Mouse (Mus musculus) kidney, embryonic 15.5 days (tissue): Measurements from ENCODE around the gene Mrtfb. TPM values are rescaled to one million over a fixed set of nuclear protein-coding genes. Genes with fewer than 3 reads are reported as not detected.
A peak's percentile ranks its signal among the peaks of the same experiment; 100 is the strongest.

Experiments used
- ATAC-seq: fragments of 200-750 bp; cut with Nextera tagmentation; replicated peaks from 2 replicates; pipeline ENCODE4 v1.8.0; 2017; ENCODE audit warnings: moderate TSS enrichment; ENCODE audit not compliant: low FRiP score
- H3K27ac ChIP-seq: fragments of 300-500 bp; sonication (generic); 2 replicates; pipeline ENCODE4 v1.5.1; 2015; ENCODE audit warnings: mild to moderate bottlenecking, inconsistent platforms
- H3K27me3 ChIP-seq: fragments of 300-500 bp; sonication (generic); 2 replicates; pipeline ENCODE4 v1.6.1; 2015; ENCODE audit warnings: inconsistent platforms
- H3K36me3 ChIP-seq: fragments of 300-500 bp; sonication (generic); 2 replicates; pipeline ENCODE4 v1.6.1; 2015; ENCODE audit warnings: inconsistent platforms
- H3K4me1 ChIP-seq: fragments of 300-500 bp; sonication (generic); 2 replicates; pipeline ENCODE4 v1.6.1; 2015; ENCODE audit warnings: inconsistent platforms
- H3K4me2 ChIP-seq: fragments of 300-500 bp; sonication (generic); 2 replicates; pipeline ENCODE4 v1.6.1; 2015; ENCODE audit warnings: moderate library complexity, mild to moderate bottlenecking, inconsistent platforms
- H3K4me3 ChIP-seq: fragments of 300-500 bp; sonication (generic); replicated peaks from 2 replicates; pipeline ENCODE4 v1.5.1; 2015; ENCODE audit warnings: mild to moderate bottlenecking, inconsistent platforms
- H3K9ac ChIP-seq: fragments of 300-500 bp; sonication (generic); 2 replicates; pipeline ENCODE4 v1.6.1; 2015; ENCODE audit warnings: mild to moderate bottlenecking, inconsistent platforms
- H3K9me3 ChIP-seq: fragments of 300-500 bp; sonication (generic); replicated peaks from 2 replicates; pipeline ENCODE4 v1.6.1; 2016; ENCODE audit warnings: inconsistent platforms
- WGBS: fragments of 180-500 bp; shearing (Covaris S2); methylation state at CpG from one replicate; pipeline ENCODE4 v1.1.7; 2015; ENCODE audit warnings: mixed read lengths; 5-methylcytosine and 5-hydroxymethylcytosine counted together
- polyA plus RNA-seq: library from polyadenylated mRNA; unstranded; fragments of >200 nt; fragmentation: Nextera tagmentation; extraction: Ambion mirVana; gene quantifications from 2 replicates; pipeline ENCODE4 v1.2.1, GENCODE M21; 2015

Gene Mrtfb
- polyA plus RNA-seq, 1 experiment from 2014 or later, result 21.2 TPM

GRCm38 (mm10) chr16:13358741-13359140, 102.5 kb downstream of the Mrtfb start:
- H3K9me3 ChIP-seq, result no peaks in the 10 kb centered on the region
- no peaks in the 10 kb centered on the region for H3K36me3 ChIP-seq
- H3K4me2 ChIP-seq, result peak overlapping the region; percentile 57
- 0 out of 2 replicates have a peak, but pooled peaks have one; percentile 23 for ATAC-seq
- H3K4me1 ChIP-seq, result peaks cover 34% of the 10 kb centered on the region
- no peak overlapping the region for H3K9ac ChIP-seq
- no peaks in the 10 kb centered on the region for H3K27me3 ChIP-seq
- peak overlapping the region; percentile 86 for H3K27ac ChIP-seq
- peak overlapping the region; percentile 26; the same call in 1 of the 2 replicates for H3K4me3 ChIP-seq

GRCm38 (mm10) chr16:13359405-13359858, 103.2 kb downstream of the Mrtfb start:
- 49% methylated on average over 9 of the region's 9 CpGs for WGBS
- H3K4me3 ChIP-seq, result no peak overlapping the region
- H3K36me3 ChIP-seq, result no peaks in the 10 kb centered on the region
- no peak overlapping the region for H3K9ac ChIP-seq
- H3K27me3 ChIP-seq, result no peaks in the 10 kb centered on the region
- H3K27ac ChIP-seq, result peak overlapping the region; percentile 86
- H3K4me2 ChIP-seq, result peak overlapping the region; percentile 57
- no peaks in the 10 kb centered on the region for H3K9me3 ChIP-seq
- ATAC-seq, result no peak; the same call in 1 of the 2 replicates
- H3K4me1 ChIP-seq, result peaks cover 27% of the 10 kb centered on the region

GRCm38 (mm10) chr16:13360208-13360607, 103.9 kb downstream of the Mrtfb start:
- Histone ChIP-seq H3K36me3 (no peaks in the 10 kb centered on the region), H3K4me2 (no peak overlapping the region), H3K9ac (no peak overlapping the region), H3K27ac (no peak overlapping the region), H3K4me3 (no peak overlapping the region), H3K4me1 (peaks cover 26% of the 10 kb centered on the region), H3K9me3 (no peaks in the 10 kb centered on the region), H3K27me3 (no peaks in the 10 kb centered on the region)
- ATAC-seq, result no peak

GRCm38 (mm10) chr16:13360835-13361234, 104.6 kb downstream of the Mrtfb start:
- Histone ChIP-seq H3K9me3 (no peaks in the 10 kb centered on the region), H3K9ac (no peak overlapping the region), H3K4me1 (peaks cover 26% of the 10 kb centered on the region), H3K27ac (no peak overlapping the region), H3K4me2 (no peak overlapping the region), H3K27me3 (no peaks in the 10 kb centered on the region), H3K4me3 (no peak overlapping the region), H3K36me3 (no peaks in the 10 kb centered on the region)
- WGBS, result 79% methylated on average over 5 of the region's 5 CpGs
- ATAC-seq, result no peak

- H3K36me3 ChIP-seq, result no peaks in the 10 kb centered on the region
- H3K27me3 ChIP-seq, result no peaks in the 10 kb centered on the region
- ATAC-seq, result no peak
- no peak overlapping the region for H3K4me3 ChIP-seq
- H3K4me1 ChIP-seq, result peaks cover 28% of the 10 kb centered on the region
- no peak overlapping the region for H3K4me2 ChIP-seq
- no peak overlapping the region for H3K9ac ChIP-seq
- H3K27ac ChIP-seq, result no peak overlapping the region
- no peaks in the 10 kb centered on the region for H3K9me3 ChIP-seq
- WGBS, result 75% methylated on average over 5 of the region's 5 CpGs
Measured at GRCm38 (mm10) chr16:13363141-13363540, 106.9 kb downstream of the Mrtfb start.

- H3K4me1 ChIP-seq, result peaks cover 19% of the 10 kb centered on the region
- H3K9me3 ChIP-seq, result no peaks in the 10 kb centered on the region
- no peak overlapping the region for H3K4me2 ChIP-seq
- H3K36me3 ChIP-seq, result 0 out of 2 replicates have a peak, but pooled peaks cover under 1% of the 10 kb centered on the region
- WGBS, result 56% methylated on average over 3 of the region's 3 CpGs
- H3K27me3 ChIP-seq, result no peaks in the 10 kb centered on the region
- no peak for ATAC-seq
- H3K27ac ChIP-seq, result no peak overlapping the region
- no peak overlapping the region for H3K4me3 ChIP-seq
- no peak overlapping the region for H3K9ac ChIP-seq
Measured at GRCm38 (mm10) chr16:13364145-13364544, 107.9 kb downstream of the Mrtfb start.

GRCm38 (mm10) chr16:13366256-13366655, 110.0 kb downstream of the Mrtfb start:
- Histone ChIP-seq H3K4me2 (no peak overlapping the region), H3K4me3 (no peak overlapping the region), H3K36me3 (0 out of 2 replicates have a peak, but pooled peaks cover 3% of the 10 kb centered on the region), H3K27ac (no peak overlapping the region), H3K9me3 (no peaks in the 10 kb centered on the region), H3K27me3 (no peaks in the 10 kb centered on the region), H3K9ac (no peak overlapping the region), H3K4me1 (peaks cover 14% of the 10 kb centered on the region)
- ATAC-seq, result no peak
- 67% methylated on average over 1 of the region's 1 CpGs for WGBS

GRCm38 (mm10) chr16:13366802-13367465, 110.7 kb downstream of the Mrtfb start:
- Histone ChIP-seq H3K27ac (peak overlapping the region; percentile 68), H3K36me3 (0 out of 2 replicates have a peak, but pooled peaks cover 3% of the 10 kb centered on the region), H3K9ac (no peak overlapping the region), H3K4me3 (no peak overlapping the region), H3K4me1 (peaks cover 19% of the 10 kb centered on the region), H3K27me3 (no peaks in the 10 kb centered on the region), H3K4me2 (no peak overlapping the region), H3K9me3 (no peaks in the 10 kb centered on the region)
- ATAC-seq, result no peak
- 33% methylated on average over 4 of the region's 4 CpGs for WGBS

- Histone ChIP-seq H3K4me1 (peaks cover 20% of the 10 kb centered on the region), H3K4me2 (no peak overlapping the region), H3K27me3 (no peaks in the 10 kb centered on the region), H3K36me3 (0 out of 2 replicates have a peak, but pooled peaks cover 3% of the 10 kb centered on the region), H3K9me3 (no peaks in the 10 kb centered on the region), H3K27ac (peak overlapping the region; percentile 68), H3K9ac (no peak overlapping the region), H3K4me3 (no peak overlapping the region)
- WGBS, result 62% methylated on average over 2 of the region's 2 CpGs
- ATAC-seq, result no peak
Measured at GRCm38 (mm10) chr16:13367466-13367856, 111.2 kb downstream of the Mrtfb start.

- WGBS, result 91% methylated on average over 1 of the region's 1 CpGs
- H3K4me3 ChIP-seq, result no peak overlapping the region
- H3K9me3 ChIP-seq, result no peaks in the 10 kb centered on the region
- no peak overlapping the region for H3K9ac ChIP-seq
- 0 out of 2 replicates have a peak, but pooled peaks cover 3% of the 10 kb centered on the region for H3K36me3 ChIP-seq
- peaks cover 20% of the 10 kb centered on the region for H3K4me1 ChIP-seq
- no peak overlapping the region for H3K27ac ChIP-seq
- ATAC-seq, result no peak
- no peaks in the 10 kb centered on the region for H3K27me3 ChIP-seq
- no peak overlapping the region for H3K4me2 ChIP-seq
Measured at GRCm38 (mm10) chr16:13368645-13369044, 112.4 kb downstream of the Mrtfb start.

GRCm38 (mm10) chr16:13371740-13372287, 115.5 kb downstream of the Mrtfb start:
- no peaks in the 10 kb centered on the region for H3K27me3 ChIP-seq
- H3K4me2 ChIP-seq, result no peak overlapping the region
- peaks cover 13% of the 10 kb centered on the region for H3K4me1 ChIP-seq
- peak; percentile 85 for ATAC-seq
- 21% methylated on average over 11 of the region's 11 CpGs for WGBS
- H3K36me3 ChIP-seq, result 0 out of 2 replicates have a peak, but pooled peaks cover 3% of the 10 kb centered on the region
- H3K4me3 ChIP-seq, result no peak overlapping the region
- no peak overlapping the region for H3K9ac ChIP-seq
- 0 out of 2 replicates have a peak overlapping the region, but pooled peaks have one; percentile 37 for H3K27ac ChIP-seq
- no peaks in the 10 kb centered on the region for H3K9me3 ChIP-seq

- 90% methylated on average over 8 of the region's 8 CpGs for WGBS
- no peaks in the 10 kb centered on the region for H3K9me3 ChIP-seq
Measured at GRCm38 (mm10) chr16:13372899-13373533, 116.7 kb downstream of the Mrtfb start.

More at GRCm38 (mm10) chr16:13372899-13373533, 116.7 kb downstream of the Mrtfb start:
- H3K9ac ChIP-seq, result no peak overlapping the region
- H3K27me3 ChIP-seq, result no peaks in the 10 kb centered on the region
- 0 out of 2 replicates have a peak, but pooled peaks cover 3% of the 10 kb centered on the region for H3K36me3 ChIP-seq
- no peak overlapping the region for H3K27ac ChIP-seq
- ATAC-seq, result no peak
- H3K4me3 ChIP-seq, result no peak overlapping the region
- H3K4me2 ChIP-seq, result no peak overlapping the region
- H3K4me1 ChIP-seq, result peaks cover 7% of the 10 kb centered on the region
